7 mouse cellular contexts compared by ENCODE assay signal in genomic region chr2:174295175-174295899, GRCm38 (mm10). TPM values are rescaled to one million over a fixed set of nuclear protein-coding genes. Genes with fewer than 3 reads are reported as not detected.
DNase-seq lines count a peak whose midpoint lies in the region.

No protein-coding gene starts in this region.

- 37% methylated on average over 32 of the region's 36 CpGs for WGBS in macrophage (ENCODE audit: missing documents)

- H3K36me3 ChIP-seq in macrophage (ENCODE audit: inconsistent target), result no peaks in the 10 kb centered on the region

- H3K4me3 ChIP-seq in macrophage (ENCODE audit: inconsistent target), result peak overlapping the region; percentile 32

- DNase-seq in urinary bladder, postnatal 4 days (ENCODE audit: low spot score in 2 of 2), result peak; percentile 81 to 91
- DNase-seq in urinary bladder, adult 2 months (ENCODE audit: low spot score), result no peak
- DNase-seq in c-Kit-positive CD71-positive TER-119-negative erythroid progenitor cells, embryonic 14.5 days (ENCODE audit: low read depth), result peak; percentile 82
- peak; percentile 29 to 63 for DNase-seq in frontal cortex, adult 2 months (ENCODE audit: extremely low spot score in 1 of 2, low spot score in 1 of 2)
- peak; percentile 93 to 96 for DNase-seq in kidney, postnatal 4 days
- DNase-seq in right cerebral cortex, postnatal 14 days, result peak; percentile 91

- peaks cover 5% of the 10 kb centered on the region; the same call in 1 of the 2 replicates for H3K79me2 ChIP-seq in macrophage (ENCODE audit: inconsistent target)

- H3K27ac ChIP-seq in macrophage, result no peak overlapping the region

RNA-seq across cellular contexts. Expression of gene Gnas, which starts 11.2 kb away (rescaled TPM):
- 1,052 and 1,187 TPM in 2 replicates for polyA plus RNA-seq in urinary bladder, adult 2 months (2012; rRNA removed)
- 2,156 and 2,275 TPM in 2 replicates for polyA plus RNA-seq in frontal cortex, adult 2 months (2012; rRNA removed)
- 100 to 1,000 TPM; 101 to 298 (median 163) TPM for total RNA-seq in macrophage (2018; cell fraction: chromatin; rRNA removed)
- 100 to 1,000 TPM; 612 to 859 (median 697) TPM for total RNA-seq in macrophage (2018; cell fraction: cytosol; rRNA removed)
- 100 to 1,000 TPM; 146 to 349 (median 236) TPM for total RNA-seq in macrophage (2018; cell fraction: nucleus; rRNA removed)
- 589 to 618 TPM (median 597 TPM) in 3 replicates for polyA plus RNA-seq in macrophage (2018)

RNA-seq across cellular contexts. Expression of gene Gm20721, which starts 51.2 kb away (rescaled TPM):
- 0.09 TPM in 1 of 2 replicates, not detected in the other for polyA plus RNA-seq in urinary bladder, adult 2 months (2012; rRNA removed)
- 2.9 and 7.7 TPM in 2 replicates for polyA plus RNA-seq in frontal cortex, adult 2 months (2012; rRNA removed)
- total RNA-seq in macrophage (2018; cell fraction: chromatin; rRNA removed), result under 1 TPM in 1 of 26 experiments, not detected in 25; 0.33 TPM
- 1 to 10 TPM in 19 of 26 experiments, under 1 TPM in 7; 0.22 to 3.9 (median 1.3) TPM for total RNA-seq in macrophage (2018; cell fraction: cytosol; rRNA removed)
- total RNA-seq in macrophage (2018; cell fraction: nucleus; rRNA removed), result under 1 TPM in 7 of 26 experiments, not detected in 19; 0.29 to 1.00 (median 0.40) TPM
- 0.79 to 12.4 TPM (median 1.1 TPM) in 3 replicates for polyA plus RNA-seq in macrophage (2018)
